ENCODE assay signal across 8 mouse cellular contexts in the genomic region with DNA sequence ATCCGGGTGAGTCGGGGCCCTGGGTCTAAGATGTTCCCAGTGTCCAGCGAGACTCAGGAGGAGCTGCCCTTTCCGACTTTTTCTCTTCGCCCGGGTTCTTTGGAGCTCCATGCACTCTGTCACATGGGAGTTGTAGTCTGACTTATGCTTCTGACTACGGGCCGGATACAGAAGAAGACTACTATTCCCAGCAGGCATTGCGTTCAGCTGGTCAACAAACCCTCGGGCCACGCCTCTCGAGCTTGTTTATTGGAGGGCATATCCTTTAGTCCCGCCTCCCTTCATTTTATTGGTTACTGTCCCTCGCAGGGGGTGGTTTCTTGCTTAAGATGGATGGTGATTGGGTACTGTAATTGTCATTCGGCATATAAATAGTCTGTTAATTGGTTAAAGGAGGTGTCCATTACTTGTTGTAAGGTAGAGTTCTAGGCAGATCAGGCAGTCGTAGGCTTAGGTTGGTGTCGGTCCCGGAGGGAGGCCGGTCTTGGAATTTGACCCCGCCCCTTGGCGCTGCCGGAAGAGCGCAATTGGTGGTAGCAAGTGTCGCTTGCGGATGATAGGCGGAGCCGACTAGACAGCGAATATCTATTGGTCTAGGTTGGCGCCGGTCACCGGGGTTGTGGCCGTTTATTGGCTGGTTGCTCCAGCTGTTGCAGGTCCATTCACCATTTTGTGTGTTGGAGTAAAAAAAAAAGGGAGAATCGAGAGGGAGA. TPM values are rescaled to one million over a fixed set of nuclear protein-coding genes. Genes with fewer than 3 reads are reported as not detected.
A peak's percentile ranks its signal among the peaks of the same experiment; 100 is the strongest.
DNase-seq lines count a peak whose midpoint lies in the region; ATAC-seq lines count a peak whose summit lies in the region.

No protein-coding gene starts in this region.

- H3K27ac ChIP-seq in intestine, embryonic 14.5 days (ENCODE audit: low read depth), result peak overlapping the region; percentile 92

- peak overlapping the region; percentile 67 for H3K9ac ChIP-seq in intestine, embryonic 14.5 days (ENCODE audit: low read length)

- under 1% methylated on average over 33 of the region's 33 CpGs for WGBS in intestine, embryonic 14.5 days

- ATAC-seq in intestine, embryonic 14.5 days (replicated peaks; ENCODE audit: low FRiP score, low TSS enrichment, low read depth), result peak; percentile 96

- DNase-seq in adrenal gland, adult 18-20 months (ENCODE audit: low spot score in 2 of 2), result peak; percentile 92
- peak; percentile 100 for DNase-seq in embryo, embryonic 11 days
- DNase-seq in gastrocnemius, postnatal 25 days, result peak; percentile 100
- peak; percentile 99 for DNase-seq in intestine, embryonic 14.5 days (ENCODE audit: low spot score)
- peak; percentile 99 to 100 for DNase-seq in left cerebral cortex, postnatal 14 days (ENCODE audit: low spot score in 2 of 2)
- DNase-seq in mesoderm, embryonic 11.5 days (ENCODE audit: low read depth, low spot score), result peak; percentile 100
- DNase-seq in right cerebral cortex, postnatal 36 days (ENCODE audit: low spot score in 2 of 2), result peak; percentile 100
- DNase-seq in yolk sac, embryonic 10.5 days (ENCODE audit: low spot score), result peak; percentile 100

- H3K9me3 ChIP-seq in intestine, embryonic 14.5 days (ENCODE audit: control insufficient read depth, low read length), result no peaks in the 10 kb centered on the region

- H3K4me1 ChIP-seq in intestine, embryonic 14.5 days (replicated peaks; ENCODE audit: control insufficient read depth, insufficient read depth, low read length), result peaks cover 19% of the 10 kb centered on the region

- peak overlapping the region; percentile 78 for H3K4me3 ChIP-seq in intestine, embryonic 14.5 days (ENCODE audit: low read depth, low read length)

- intact Hi-C loops in left cerebral cortex, postnatal 14 days (cut with DNase I), result no loop called here

- H3K36me3 ChIP-seq in intestine, embryonic 14.5 days (ENCODE audit: control insufficient read depth, insufficient read depth, low read length), result peaks cover 20% of the 10 kb centered on the region

- no peaks in the 10 kb centered on the region for H3K27me3 ChIP-seq in intestine, embryonic 14.5 days (replicated peaks; ENCODE audit: control insufficient read depth, insufficient read depth, low read length)

- peak overlapping the region; percentile 85 for H3K4me2 ChIP-seq in intestine, embryonic 14.5 days (ENCODE audit: low read length)

RNA-seq across cellular contexts. Expression of gene Cic, which starts 0.4 kb away (rescaled TPM):
- total RNA-seq in adrenal gland, adult 18-20 months (2021), result 100 to 1,000 TPM in 1 of 2 experiments, 10 to 100 TPM in 1; 96.8 to 123 TPM
- total RNA-seq in gastrocnemius, postnatal 25 days (2021), result 10 to 100 TPM; 29.0 to 30.4 TPM
- polyA plus RNA-seq in intestine, embryonic 14.5 days (2014; fragmentation: Nextera tagmentation; extraction: Ambion mirVana), result 38.0 and 38.5 TPM in 2 replicates
- total RNA-seq in left cerebral cortex, postnatal 14 days (2021), result 100 to 1,000 TPM; 246 to 255 TPM

RNA-seq across cellular contexts. Expression of gene Erf, which starts 17.3 kb away (rescaled TPM):
- 10 to 100 TPM; 18.3 to 25.8 TPM for total RNA-seq in adrenal gland, adult 18-20 months (2021)
- total RNA-seq in gastrocnemius, postnatal 25 days (2021), result 1 to 10 TPM; 5.8 to 7.2 TPM
- 19.9 and 22.0 TPM in 2 replicates for polyA plus RNA-seq in intestine, embryonic 14.5 days (2014; fragmentation: Nextera tagmentation; extraction: Ambion mirVana)
- 10 to 100 TPM; 68.6 to 70.7 TPM for total RNA-seq in left cerebral cortex, postnatal 14 days (2021)

RNA-seq across cellular contexts. Expression of gene Pafah1b3, which starts 29.9 kb away (rescaled TPM):
- 10 to 100 TPM; 23.3 to 30.4 TPM for total RNA-seq in adrenal gland, adult 18-20 months (2021)
- total RNA-seq in gastrocnemius, postnatal 25 days (2021), result 1 to 10 TPM; 1.4 to 1.5 TPM
- 198 and 203 TPM in 2 replicates for polyA plus RNA-seq in intestine, embryonic 14.5 days (2014; fragmentation: Nextera tagmentation; extraction: Ambion mirVana)
- total RNA-seq in left cerebral cortex, postnatal 14 days (2021), result 10 to 100 TPM; 25.2 to 32.2 TPM

RNA-seq across cellular contexts. Expression of gene Gsk3a, which starts 30.3 kb away (rescaled TPM):
- 100 to 1,000 TPM in 1 of 2 experiments, 10 to 100 TPM in 1; 96.7 to 101 TPM for total RNA-seq in adrenal gland, adult 18-20 months (2021)
- total RNA-seq in gastrocnemius, postnatal 25 days (2021), result 10 to 100 TPM; 59.5 to 66.2 TPM
- 13.2 and 13.6 TPM in 2 replicates for polyA plus RNA-seq in intestine, embryonic 14.5 days (2014; fragmentation: Nextera tagmentation; extraction: Ambion mirVana)
- 100 to 1,000 TPM; 201 to 203 TPM for total RNA-seq in left cerebral cortex, postnatal 14 days (2021)

RNA-seq across cellular contexts. Expression of gene Prr19, which starts 33.3 kb away (rescaled TPM):
- total RNA-seq in adrenal gland, adult 18-20 months (2021), result not detected
- not detected for total RNA-seq in gastrocnemius, postnatal 25 days (2021)
- 0.62 and 0.71 TPM in 2 replicates for polyA plus RNA-seq in intestine, embryonic 14.5 days (2014; fragmentation: Nextera tagmentation; extraction: Ambion mirVana)
- total RNA-seq in left cerebral cortex, postnatal 14 days (2021), result under 1 TPM in 1 of 2 experiments, not detected in 1; 0.29 TPM

Comparison
In these comparisons a context has a peak if more than half of its experiments do, and no peak if none do; other contexts are left out.
1. Peak in every context shown above with its lines: DNase-seq, ATAC-seq, H3K4me3 ChIP-seq and H3K27ac ChIP-seq.
2. RNA of gene Pafah1b3, which starts 29.9 kb away (total RNA-seq): 25.2 to 32.2 TPM in left cerebral cortex, postnatal 14 days and 23.3 to 30.4 TPM in adrenal gland, adult 18-20 months; 1.4 to 1.5 TPM in gastrocnemius, postnatal 25 days; every median in the first group is over 4 times any median in the second.